Mouse (Mus musculus) MEL (cell line): ENCODE data around the gene Rin1. TPM values are rescaled to one million over a fixed set of nuclear protein-coding genes. Genes with fewer than 3 reads are reported as not detected.

Source experiments
- DNase-seq: peaks from one replicate; pipeline ENCODE4 v3.0.0; 2011; ENCODE audit warnings: low read depth, low spot score
- H3K27ac ChIP-seq: 2 replicates; pipeline ENCODE4 v1.5.1; 2012; ENCODE audit warnings: low read depth, mild to moderate bottlenecking, control low read depth, low read length, moderate library complexity; ENCODE audit not compliant: control insufficient read depth
- H3K27me3 ChIP-seq, 2 experiments: fragments of 150-350 bp in 1 of 2; sonication (generic) in 1 of 2; 2 replicates each; pipeline ENCODE4 v1.6.1; 2012; ENCODE audit warnings: low read length in 2 of 2, mild to moderate bottlenecking in 2 of 2, improper control_type of control experiment in 1 of 2, moderate library complexity in 1 of 2; ENCODE audit not compliant: insufficient read depth in 2 of 2, control insufficient read depth in 1 of 2
- H3K36me3 ChIP-seq, 2 experiments: 2 replicates each; pipeline ENCODE4 v1.6.1; 2012 to 2014; ENCODE audit warnings: low read length in 2 of 2, improper control_type of control experiment in 1 of 2, inconsistent platforms in 1 of 2, mild to moderate bottlenecking in 1 of 2; ENCODE audit not compliant: insufficient read depth in 2 of 2, control insufficient read depth in 1 of 2
- H3K4me1 ChIP-seq, 2 experiments: fragments of 150-350 bp in 1 of 2; sonication (generic) in 1 of 2; 2 replicates each; pipeline ENCODE4 v1.6.1; 2012; ENCODE audit warnings: low read length in 2 of 2, improper control_type of control experiment in 1 of 2, mild to moderate bottlenecking in 1 of 2; ENCODE audit not compliant: insufficient read depth in 2 of 2, control insufficient read depth in 1 of 2
- H3K4me3 ChIP-seq, 2 experiments: fragments of 150-350 bp in 1 of 2; sonication (generic) in 1 of 2; 2 replicates each; pipeline ENCODE4 v1.5.1; 2012; ENCODE audit warnings: low read depth in 2 of 2, low read length in 2 of 2, mild to moderate bottlenecking in 2 of 2, moderate library complexity in 2 of 2, control low read depth in 1 of 2, improper control_type of control experiment in 1 of 2; ENCODE audit not compliant: control insufficient read depth in 1 of 2, insufficient read depth in 1 of 2
- H3K79me2 ChIP-seq: 2 replicates; pipeline ENCODE4 v1.6.1; 2012; ENCODE audit warnings: mild to moderate bottlenecking, low read length, moderate library complexity; ENCODE audit not compliant: control insufficient read depth, poor library complexity, insufficient read depth
- H3K9ac ChIP-seq: 2 replicates; pipeline ENCODE4 v1.6.1; 2012; ENCODE audit warnings: low read depth, mild to moderate bottlenecking, control low read depth, low read length, moderate library complexity; ENCODE audit not compliant: control insufficient read depth, poor library complexity, severe bottlenecking
- H3K9me3 ChIP-seq: fragments of 150-350 bp; sonication (generic); replicated peaks from 2 replicates; pipeline ENCODE4 v1.6.1; 2012; ENCODE audit warnings: mild to moderate bottlenecking, low read length, improper control_type of control experiment, moderate library complexity; ENCODE audit not compliant: insufficient read depth
- BHLHE40 ChIP-seq: IDR thresholded peaks from 2 replicates; pipeline ENCODE4 v1.6.1; 2012; ENCODE audit warnings: low read depth, mild to moderate bottlenecking, inconsistent platforms, low read length, improper control_type of control experiment, borderline replicate concordance
- CHD1 ChIP-seq: IDR thresholded peaks from 2 replicates; pipeline ENCODE4 v1.6.1; 2012; ENCODE audit warnings: low read depth, mild to moderate bottlenecking, inconsistent platforms, low read length, improper control_type of control experiment
- CHD2 ChIP-seq: IDR thresholded peaks from 2 replicates; pipeline ENCODE4 v1.6.1; 2011; ENCODE audit warnings: low read length, improper control_type of control experiment
- CTCF ChIP-seq, 3 experiments: IDR thresholded peaks in 2 of 3; conservative IDR thresholded peaks in 1 of 3; 2 replicates each; pipeline ENCODE4 v1.5.1; 2011 to 2012; ENCODE audit warnings: low read length in 3 of 3, low read depth in 2 of 3, mild to moderate bottlenecking in 2 of 3, improper control_type of control experiment in 1 of 3, inconsistent platforms in 1 of 3, mixed read lengths in 1 of 3, moderate library complexity in 1 of 3; ENCODE audit not compliant: control insufficient read depth in 1 of 3, insufficient read depth in 1 of 3, poor library complexity in 1 of 3, severe bottlenecking in 1 of 3
- E2F4 ChIP-seq: IDR thresholded peaks from 2 replicates; pipeline ENCODE4 v1.6.1; 2011; ENCODE audit warnings: low read depth, low read length, improper control_type of control experiment, borderline replicate concordance
- EP300 ChIP-seq, 2 experiments: IDR thresholded peaks; 2 replicates each; pipeline ENCODE4 v1.6.1; 2011; ENCODE audit warnings: improper control_type of control experiment in 2 of 2, low read length in 2 of 2, low read depth in 1 of 2, mild to moderate bottlenecking in 1 of 2
- ETS1 ChIP-seq: IDR thresholded peaks from 2 replicates; pipeline ENCODE4 v1.6.1; 2012; ENCODE audit warnings: low read depth, mild to moderate bottlenecking, inconsistent platforms, low read length, improper control_type of control experiment, moderate library complexity
- GABPA ChIP-seq: IDR thresholded peaks from 2 replicates; pipeline ENCODE4 v1.6.1; 2012; ENCODE audit warnings: low read depth, mild to moderate bottlenecking, inconsistent platforms, low read length, improper control_type of control experiment, moderate library complexity
- GATA1 ChIP-seq: IDR thresholded peaks from 2 replicates; pipeline ENCODE4 v1.6.1; 2011; ENCODE audit warnings: low read depth, low read length, improper control_type of control experiment
- HCFC1 ChIP-seq: IDR thresholded peaks from 2 replicates; pipeline ENCODE4 v1.6.1; 2012; ENCODE audit warnings: low read depth, mild to moderate bottlenecking, inconsistent platforms, low read length, improper control_type of control experiment, moderate library complexity
- JUND ChIP-seq: IDR thresholded peaks from 2 replicates; pipeline ENCODE4 v1.6.1; 2011; ENCODE audit warnings: low read depth, mild to moderate bottlenecking, improper control_type of control experiment, low read length
- MAFK ChIP-seq: IDR thresholded peaks from 2 replicates; pipeline ENCODE4 v1.6.1; 2011; ENCODE audit warnings: low read depth, mild to moderate bottlenecking, low read length, improper control_type of control experiment, borderline replicate concordance
- MEF2A ChIP-seq: IDR thresholded peaks from 2 replicates; pipeline ENCODE4 v1.6.1; 2014; ENCODE audit warnings: low read depth, mild to moderate bottlenecking, inconsistent platforms, low read length, improper control_type of control experiment; ENCODE audit not compliant: poor library complexity, insufficient replicate concordance, severe bottlenecking; ENCODE audit errors: extremely low read depth
- MXI1 ChIP-seq: IDR thresholded peaks from 2 replicates; pipeline ENCODE4 v1.6.1; 2011; ENCODE audit warnings: mild to moderate bottlenecking, low read depth, low read length, improper control_type of control experiment
- MYC ChIP-seq: IDR thresholded peaks from 2 replicates; pipeline ENCODE4 v1.6.1; 2011; ENCODE audit warnings: low read depth, mild to moderate bottlenecking, low read length, improper control_type of control experiment, moderate library complexity
- NELFE ChIP-seq: IDR thresholded peaks from 2 replicates; pipeline ENCODE4 v1.6.1; 2011; ENCODE audit warnings: low read depth, low read length, improper control_type of control experiment
- POLR2AphosphoS5 ChIP-seq: IDR thresholded peaks from 2 replicates; pipeline ENCODE4 v1.6.1; 2012; ENCODE audit warnings: low read depth, borderline replicate concordance, mild to moderate bottlenecking, inconsistent platforms, low read length, moderate library complexity, mixed read lengths
- RAD21 ChIP-seq: IDR thresholded peaks from 2 replicates; pipeline ENCODE4 v1.6.1; 2011; ENCODE audit warnings: mild to moderate bottlenecking, low read depth, low read length, improper control_type of control experiment
- RCOR1 ChIP-seq: IDR thresholded peaks from 2 replicates; pipeline ENCODE4 v1.6.1; 2012; ENCODE audit warnings: low read depth, mild to moderate bottlenecking, inconsistent platforms, low read length, improper control_type of control experiment
- SIN3A ChIP-seq: IDR thresholded peaks from 2 replicates; pipeline ENCODE4 v1.6.1; 2012; ENCODE audit warnings: low read length, improper control_type of control experiment, inconsistent platforms
- SMC3 ChIP-seq: IDR thresholded peaks from 2 replicates; pipeline ENCODE4 v1.6.1; 2011; ENCODE audit warnings: low read depth, low read length, improper control_type of control experiment
- TAL1 ChIP-seq: IDR thresholded peaks from 2 replicates; pipeline ENCODE4 v1.6.1; 2012; ENCODE audit warnings: mild to moderate bottlenecking, inconsistent platforms, low read length, moderate library complexity, mixed read lengths
- TCF12 ChIP-seq: IDR thresholded peaks from 2 replicates; pipeline ENCODE4 v1.6.1; 2014; ENCODE audit warnings: low read depth, mild to moderate bottlenecking, inconsistent platforms, low read length, improper control_type of control experiment, moderate library complexity
- UBTF ChIP-seq: IDR thresholded peaks from 2 replicates; pipeline ENCODE4 v1.6.1; 2012; ENCODE audit warnings: low read depth, mild to moderate bottlenecking, inconsistent platforms, low read length, improper control_type of control experiment, moderate library complexity, borderline replicate concordance; ENCODE audit not compliant: insufficient read depth
- USF1 ChIP-seq: IDR thresholded peaks from 2 replicates; pipeline ENCODE4 v1.6.1; 2014; ENCODE audit warnings: low read depth, mild to moderate bottlenecking, inconsistent platforms, low read length, improper control_type of control experiment, moderate library complexity
- ZKSCAN1 ChIP-seq: IDR thresholded peaks from 2 replicates; pipeline ENCODE4 v1.6.1; 2012; ENCODE audit warnings: low read depth, mild to moderate bottlenecking, inconsistent platforms, low read length, improper control_type of control experiment, moderate library complexity
- ZNF384 ChIP-seq: IDR thresholded peaks from 2 replicates; pipeline ENCODE4 v1.6.1; 2012; ENCODE audit warnings: low read depth, mild to moderate bottlenecking, inconsistent platforms, low read length, improper control_type of control experiment
- polyA plus RNA-seq, 2 experiments: library from polyadenylated mRNA; stranded (reverse) in 1 of 2; unstranded in 1 of 2; fragments of >175 nt in 1 of 2; fragments of >200 nt in 1 of 2; gene quantifications; 2 replicates each; pipeline versions ENCODE4 v1.2.1 to v1.2.4; 2012; ENCODE audit warnings: low replicate concordance in 2 of 2, low read depth in 1 of 2; ENCODE audit not compliant: insufficient read length in 2 of 2, insufficient read depth in 1 of 2, missing spikeins in 1 of 2
- total RNA-seq: library from RNA; depleted of rRNA; stranded (reverse); fragments of 300-350 nt; gene quantifications from 2 replicates; pipeline ENCODE4 v1.2.3, GENCODE M21; 2012

The Rin1 gene
- total and polyA plus RNA-seq, 3 experiments, result 0.42 to 1.3 TPM; not detected in 1

- peaks cover 0 to 3% of the 10 kb centered on the region in 2 experiments; a peak in 1 of 4 replicates for H3K36me3 ChIP-seq
- no peaks in the 10 kb centered on the region; a peak in 1 of 4 replicates for H3K27me3 ChIP-seq
- H3K4me1 ChIP-seq, result peaks cover 0 to 8% of the 10 kb centered on the region in 2 experiments; a peak in 2 of 4 replicates
- H3K9ac ChIP-seq, result peak overlapping the region; percentile 27
- DNase-seq, result peak; percentile 86
- no peaks in the 10 kb centered on the region for H3K9me3 ChIP-seq
- H3K4me3 ChIP-seq, result peak overlapping the region in 1 of 2 experiments; percentile 31; a peak in 1 of 4 replicates
- no peaks in the 10 kb centered on the region for H3K79me2 ChIP-seq
- TF ChIP-seq RCOR1 (no peak), ETS1 (no peak), ZKSCAN1 (no peak), NELFE (no peak), RAD21 (peak; percentile 23), JUND (no peak), MEF2A (no peak), E2F4 (no peak), SMC3 (peak; percentile 56), CHD2 (no peak), USF1 (peak; percentile 30; the same call in 1 of the 2 replicates), TAL1 (no peak), TCF12 (no peak), GABPA (no peak), CTCF (IDR thresholded peaks at IDR 0.05 in 2 of 3, conservative IDR thresholded peaks at IDR 0.05 in 1 of 3; ENCODE audit: control insufficient read depth in 1 of 3, insufficient read depth in 1 of 3, low read depth in 2 of 3, low read length in 3 of 3, poor library complexity in 1 of 3, severe bottlenecking in 1 of 3) (peak; percentile 77 to 83 (median 81)), MXI1 (peak; percentile 74), POLR2AphosphoS5 (no peak), BHLHE40 (peak; percentile 78; the same call in 1 of the 2 replicates), MYC (peak; percentile 75), SIN3A (peak; percentile 45; the same call in 1 of the 2 replicates), UBTF (no peak), ZNF384 (no peak), CHD1 (no peak), HCFC1 (no peak), MAFK (no peak), GATA1 (no peak), EP300 (IDR thresholded peaks at IDR 0.05; ENCODE audit: low read depth in 1 of 2, low read length in 2 of 2) (no peak)
- TF ChIP-seq, all 39 proteins: peak for 8
- no peak overlapping the region for H3K27ac ChIP-seq
These were observed 33.5 kb upstream of the Rin1 start for GRCm38 (mm10) chr19:5016782-5017181.
